Mouse (Mus musculus): ENCODE results near the gene Snapc5. TPM values are rescaled to one million over a fixed set of nuclear protein-coding genes. Genes with fewer than 3 reads are reported as not detected.

The Snapc5 gene
- polyA plus RNA-seq (2017; shearing (Covaris generic)), result 56.8 TPM

DNA sequence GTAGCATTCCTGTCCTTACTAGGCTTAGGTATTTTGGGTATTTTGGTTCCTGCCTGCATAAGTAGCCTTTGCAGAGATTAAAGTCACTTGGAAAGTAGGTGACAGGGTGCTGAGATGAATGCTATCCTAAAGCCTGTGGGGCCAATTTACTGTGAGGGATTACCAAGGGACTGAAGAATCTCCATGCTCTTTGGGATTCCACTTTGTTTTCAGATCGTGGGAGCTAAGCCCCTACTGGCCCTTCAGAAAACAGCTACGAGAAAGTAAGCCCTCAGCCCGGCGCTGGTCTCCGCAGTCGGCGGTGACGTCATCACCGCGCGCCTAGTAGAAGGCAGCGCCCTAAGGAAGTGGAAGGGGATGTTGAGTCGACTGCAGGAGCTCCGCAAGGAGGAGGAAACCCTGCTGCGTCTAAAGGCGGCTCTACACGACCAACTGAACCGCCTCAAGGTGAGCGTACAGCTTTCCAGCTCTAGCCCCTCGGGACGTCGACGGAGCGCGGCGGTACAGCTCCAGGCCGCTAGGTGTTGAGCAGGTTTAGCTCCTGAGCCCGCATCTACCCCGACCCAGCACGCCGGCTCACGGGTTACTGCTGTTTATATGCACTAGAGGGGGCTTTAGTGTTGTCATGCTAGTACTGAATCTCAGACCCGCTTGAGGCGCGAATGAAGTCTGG, at the start of gene Snapc5:
TSS of gene Snapc5 (plus strand) at position 301 of the 673 bp plus-strand sequence.

DNA sequence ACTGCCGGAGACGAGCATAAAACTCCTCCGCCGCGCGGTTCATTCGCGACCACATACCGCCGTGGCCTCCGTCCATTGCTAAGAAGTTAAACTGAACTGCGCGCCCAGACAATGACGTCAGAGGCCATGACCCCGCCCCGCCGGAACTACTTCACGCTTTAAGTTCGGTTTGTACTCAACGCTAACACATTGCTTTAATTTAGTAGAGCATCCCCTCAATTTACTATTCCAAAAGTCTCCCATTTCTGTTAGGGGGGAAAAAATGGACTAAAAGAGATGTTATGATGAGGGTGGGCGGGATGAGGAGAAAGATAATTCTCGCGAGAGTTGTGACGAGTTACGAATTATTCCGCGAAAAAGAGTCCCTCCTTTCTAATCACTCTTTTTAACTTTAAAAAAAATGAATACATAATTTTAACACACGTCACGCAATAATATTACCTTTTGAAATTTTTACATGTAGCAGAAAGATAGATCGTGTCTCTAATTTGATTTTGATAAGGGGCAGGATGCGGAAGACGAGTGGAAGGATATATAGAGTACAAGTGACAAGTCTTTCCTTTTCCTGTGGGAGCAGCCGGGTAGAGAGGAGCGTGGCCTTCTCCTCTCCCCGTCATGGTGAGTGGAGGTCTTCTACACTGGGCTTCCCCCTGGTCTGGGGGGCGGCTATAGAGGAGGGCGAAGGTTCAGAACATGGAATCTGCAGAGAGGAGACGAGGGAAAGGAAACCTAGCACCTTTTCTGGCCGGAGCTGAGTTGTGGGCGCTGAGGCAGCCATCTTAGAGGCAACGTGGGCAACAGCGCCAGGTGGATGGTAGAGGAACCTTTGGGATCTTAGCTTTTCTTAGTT, 6.0 kb upstream of the Snapc5 start, which contains the start of the genes Zwilch and Rpl4:
TSS of gene Zwilch (minus strand) at position 289 of the 850 bp plus-strand sequence.
TSS of gene Rpl4 (plus strand) at position 560 of the 850 bp plus-strand sequence.

Other genes with a start within 250 kb of the Snapc5 start
- gene Smad6, start 157.2 kb upstream of the Snapc5 start, polyA plus RNA-seq (2017; shearing (Covaris generic)), result 0.12 TPM
- gene Lctl, start 62.1 kb upstream of the Snapc5 start, polyA plus RNA-seq (2017; shearing (Covaris generic)), result not detected
- 3.3 TPM for gene Zwilch, start 6.2 kb upstream of the Snapc5 start, polyA plus RNA-seq (2017; shearing (Covaris generic))
- gene Rpl4, start 5.9 kb upstream of the Snapc5 start, polyA plus RNA-seq (2017; shearing (Covaris generic)), result 1,555 TPM
- gene Uchl4, start 55.9 kb downstream of the Snapc5 start, polyA plus RNA-seq (2017; shearing (Covaris generic)), result 11.5 TPM
- 96.7 TPM for gene Map2k1, start 74.4 kb downstream of the Snapc5 start, polyA plus RNA-seq (2017; shearing (Covaris generic))
- 53.0 TPM for gene Tipin, start 102.3 kb downstream of the Snapc5 start, polyA plus RNA-seq (2017; shearing (Covaris generic))
- gene Dis3l, start 162.0 kb downstream of the Snapc5 start, polyA plus RNA-seq (2017; shearing (Covaris generic)), result 21.1 TPM
- gene Megf11, start 206.4 kb downstream of the Snapc5 start, polyA plus RNA-seq (2017; shearing (Covaris generic)), result 0.50 TPM

Data from CD4-positive, CD25-positive, alpha-beta regulatory T cell (primary cell).